Mouse (Mus musculus) heart, postnatal 4 days (tissue): ENCODE results near the gene Sesn2. TPM values are rescaled to one million over a fixed set of nuclear protein-coding genes. Genes with fewer than 3 reads are reported as not detected.

Source experiments
- DNase-seq: peaks from one replicate; pipeline ENCODE4 v3.0.0; 2021
- total RNA-seq, 2 experiments: library from RNA; stranded (reverse); gene quantifications; 2 replicates each; pipeline ENCODE4 v1.2.3; 2021

The Sesn2 gene
- total RNA-seq, 2 experiments from 2014 or later: 3.9 to 4.2 TPM

GRCm38 (mm10) chr4:132475895-132476878 lies 34.1 kb downstream of the Sesn2 start:
- DNase-seq: no peak

- DNase-seq: no peak
Measured at GRCm38 (mm10) chr4:132474631-132475030, 35.7 kb downstream of the Sesn2 start.

GRCm38 (mm10) chr4:132473411-132473810 lies 36.9 kb downstream of the Sesn2 start:
- no peak for DNase-seq

- DNase-seq: no peak
Measured at GRCm38 (mm10) chr4:132469873-132470272, 40.4 kb downstream of the Sesn2 start.

GRCm38 (mm10) chr4:132464255-132464613 lies 46.1 kb downstream of the Sesn2 start:
- no peak for DNase-seq

GRCm38 (mm10) chr4:132463430-132464254 lies 46.7 kb downstream of the Sesn2 start, which contains the start of gene Med18:
Gene Med18, minus strand, starts transcription at chr4:132463921.
- DNase-seq: peak; percentile 93

- no peak for DNase-seq
Measured at GRCm38 (mm10) chr4:132462836-132463235, 47.5 kb downstream of the Sesn2 start.

- DNase-seq: no peak
Measured at GRCm38 (mm10) chr4:132460225-132460624, 50.1 kb downstream of the Sesn2 start.

GRCm38 (mm10) chr4:132455561-132455960 lies 54.7 kb downstream of the Sesn2 start:
- no peak for DNase-seq

- no peak for DNase-seq
Measured at GRCm38 (mm10) chr4:132455146-132455545, 55.2 kb downstream of the Sesn2 start.

GRCm38 (mm10) chr4:132454216-132454615 lies 56.1 kb downstream of the Sesn2 start:
- DNase-seq: no peak

GRCm38 (mm10) chr4:132449778-132450177 lies 60.5 kb downstream of the Sesn2 start:
- no peak for DNase-seq

- DNase-seq: no peak
Measured at GRCm38 (mm10) chr4:132446105-132446504, 64.2 kb downstream of the Sesn2 start.

GRCm38 (mm10) chr4:132444516-132444915 lies 65.8 kb downstream of the Sesn2 start:
- DNase-seq: no peak

Other genes with a start within 250 kb of the Sesn2 start
- 10 to 100 TPM; 19.4 to 21.1 TPM for gene Gmeb1, start 248.9 kb downstream of the Sesn2 start, total RNA-seq
- 10 to 100 TPM; 20.2 to 23.8 TPM for gene Taf12, start 236.1 kb downstream of the Sesn2 start, total RNA-seq
- 1 to 10 TPM; 1.2 to 1.5 TPM for gene Rab42, start 207.1 kb downstream of the Sesn2 start, total RNA-seq
- gene Trnau1ap, start 181.0 kb downstream of the Sesn2 start, total RNA-seq: 10 to 100 TPM; 33.5 to 39.1 TPM
- 10 to 100 TPM; 25.1 to 25.3 TPM for gene Rcc1, start 156.9 kb downstream of the Sesn2 start, total RNA-seq
- 10 to 100 TPM; 30.2 to 37.6 TPM for gene Phactr4, start 88.0 kb downstream of the Sesn2 start, total RNA-seq
- gene Med18, start 46.6 kb downstream of the Sesn2 start, total RNA-seq: 10 to 100 TPM; 10.3 to 11.0 TPM
- 100 to 1,000 TPM; 626 to 671 TPM for gene Atpif1, start 23.2 kb upstream of the Sesn2 start, total RNA-seq
- gene Dnajc8, start 25.0 kb upstream of the Sesn2 start, total RNA-seq: 10 to 100 TPM; 77.0 to 79.0 TPM
- 1 to 10 TPM in 1 of 2 experiments, under 1 TPM in 1; 0.86 to 1.3 TPM for gene Ptafr, start 53.6 kb upstream of the Sesn2 start, total RNA-seq
- 10 to 100 TPM; 29.9 to 35.3 TPM for gene Eya3, start 128.5 kb upstream of the Sesn2 start, total RNA-seq
- gene Xkr8, start 222.0 kb upstream of the Sesn2 start, total RNA-seq: 1 to 10 TPM; 2.0 to 2.5 TPM
- 1 to 10 TPM; 1.3 to 1.4 TPM for gene Smpdl3b, start 246.8 kb upstream of the Sesn2 start, total RNA-seq